Mouse (Mus musculus) kidney, embryonic 16.5 days (tissue): Measurements from ENCODE around the gene Osbpl10. TPM values are rescaled to one million over a fixed set of nuclear protein-coding genes. Genes with fewer than 3 reads are reported as not detected.

Source experiments
- ATAC-seq: fragments of 200-750 bp; cut with Nextera tagmentation; 2 replicates; pipeline ENCODE4 v1.8.0; 2017; ENCODE audit warnings: moderate TSS enrichment; ENCODE audit not compliant: low FRiP score, low TSS enrichment
- H3K27ac ChIP-seq: fragments of 300-500 bp; sonication (generic); 2 replicates; pipeline ENCODE4 v1.5.1; 2014; ENCODE audit warnings: low read length
- H3K27me3 ChIP-seq: fragments of 300-500 bp; sonication (generic); 2 replicates; pipeline ENCODE4 v1.6.1; 2014; ENCODE audit warnings: low read length, control low read depth, mixed read lengths; ENCODE audit not compliant: insufficient read depth
- H3K36me3 ChIP-seq: fragments of 300-500 bp; sonication (generic); 2 replicates; pipeline ENCODE4 v1.6.1; 2014; ENCODE audit warnings: low read length, control low read depth, mixed read lengths; ENCODE audit not compliant: insufficient read depth
- H3K4me1 ChIP-seq: fragments of 300-500 bp; sonication (generic); 2 replicates; pipeline ENCODE4 v1.6.1; 2014; ENCODE audit warnings: low read length, control low read depth, mixed read lengths; ENCODE audit not compliant: insufficient read depth
- H3K4me2 ChIP-seq: fragments of 300-500 bp; sonication (generic); replicated peaks from 2 replicates; pipeline ENCODE4 v1.6.1; 2014; ENCODE audit warnings: low read depth, low read length
- H3K4me3 ChIP-seq: fragments of 300-500 bp; sonication (generic); 2 replicates; pipeline ENCODE4 v1.5.1; 2014; ENCODE audit warnings: mild to moderate bottlenecking, low read length
- H3K9ac ChIP-seq: fragments of 300-500 bp; sonication (generic); replicated peaks from 2 replicates; pipeline ENCODE4 v1.6.1; 2014; ENCODE audit warnings: low read length
- H3K9me3 ChIP-seq: fragments of 300-500 bp; sonication (generic); 2 replicates; pipeline ENCODE4 v1.6.1; 2016; ENCODE audit warnings: low read length, control low read depth
- WGBS: fragments of 180-500 bp; shearing (Covaris S2); extraction: QIAGEN DNeasy Blood & Tissue Kit; methylation state at CpG from one replicate; pipeline ENCODE4 v1.1.7; 2014; 5-methylcytosine and 5-hydroxymethylcytosine counted together
- polyA plus RNA-seq: library from polyadenylated mRNA; unstranded; fragments of >200 nt; fragmentation: Nextera tagmentation; extraction: Ambion mirVana; gene quantifications from 2 replicates; pipeline ENCODE4 v1.2.1, GENCODE M21; 2015

Gene Osbpl10
- polyA plus RNA-seq, 1 experiment from 2014 or later: 2.8 TPM

- H3K4me2 ChIP-seq: no peak overlapping the region
- ATAC-seq: no peak
- H3K36me3 ChIP-seq: no peaks in the 10 kb centered on the region
- no peak overlapping the region for H3K9ac ChIP-seq
- H3K4me3 ChIP-seq: no peak overlapping the region
- H3K9me3 ChIP-seq: no peaks in the 10 kb centered on the region
- H3K4me1 ChIP-seq: peaks cover 12% of the 10 kb centered on the region
- no peaks in the 10 kb centered on the region for H3K27me3 ChIP-seq
- 66% methylated on average over 13 of the region's 13 CpGs for WGBS
- H3K27ac ChIP-seq: no peak overlapping the region
Measured at GRCm38 (mm10) chr9:115049981-115050720, 71.8 kb downstream of the Osbpl10 start.

- H3K4me1 ChIP-seq: peaks cover 9% of the 10 kb centered on the region
- no peak overlapping the region for H3K9ac ChIP-seq
- 54% methylated on average over 3 of the region's 3 CpGs for WGBS
- ATAC-seq: no peak
- no peaks in the 10 kb centered on the region for H3K27me3 ChIP-seq
- no peaks in the 10 kb centered on the region for H3K9me3 ChIP-seq
- H3K4me2 ChIP-seq: no peak overlapping the region
- no peaks in the 10 kb centered on the region for H3K36me3 ChIP-seq
- H3K4me3 ChIP-seq: no peak overlapping the region
- no peak overlapping the region for H3K27ac ChIP-seq
Measured at GRCm38 (mm10) chr9:115051976-115052375, 73.6 kb downstream of the Osbpl10 start.

- Histone ChIP-seq H3K4me3 (no peak overlapping the region), H3K27ac (no peak overlapping the region), H3K4me1 (peaks cover 5% of the 10 kb centered on the region; the same call in 1 of the 2 replicates), H3K36me3 (no peaks in the 10 kb centered on the region), H3K4me2 (no peak overlapping the region), H3K9ac (no peak overlapping the region), H3K27me3 (no peaks in the 10 kb centered on the region), H3K9me3 (no peaks in the 10 kb centered on the region)
- ATAC-seq: no peak
- 95% methylated on average over 14 of the region's 14 CpGs for WGBS
Measured at GRCm38 (mm10) chr9:115053779-115054178, 75.4 kb downstream of the Osbpl10 start.

- peaks cover 5% of the 10 kb centered on the region; the same call in 1 of the 2 replicates for H3K4me1 ChIP-seq
- no peak for ATAC-seq
- no peaks in the 10 kb centered on the region for H3K27me3 ChIP-seq
- no peak overlapping the region for H3K9ac ChIP-seq
- H3K9me3 ChIP-seq: no peaks in the 10 kb centered on the region
- no peaks in the 10 kb centered on the region for H3K36me3 ChIP-seq
- H3K27ac ChIP-seq: no peak overlapping the region
- no peak overlapping the region for H3K4me3 ChIP-seq
- WGBS: 89% methylated on average over 8 of the region's 8 CpGs
- no peak overlapping the region for H3K4me2 ChIP-seq
Measured at GRCm38 (mm10) chr9:115055041-115055830, 76.9 kb downstream of the Osbpl10 start.

GRCm38 (mm10) chr9:115058806-115059205 lies 80.4 kb downstream of the Osbpl10 start:
- 55% methylated on average over 5 of the region's 5 CpGs for WGBS
- no peak overlapping the region for H3K4me2 ChIP-seq
- no peak for ATAC-seq
- no peak overlapping the region for H3K9ac ChIP-seq
- no peaks in the 10 kb centered on the region for H3K27me3 ChIP-seq
- H3K9me3 ChIP-seq: no peaks in the 10 kb centered on the region
- no peak overlapping the region for H3K4me3 ChIP-seq
- no peaks in the 10 kb centered on the region for H3K36me3 ChIP-seq
- no peaks in the 10 kb centered on the region for H3K4me1 ChIP-seq
- H3K27ac ChIP-seq: no peak overlapping the region

GRCm38 (mm10) chr9:115064834-115065233 lies 86.5 kb downstream of the Osbpl10 start:
- 96% methylated on average over 1 of the region's 1 CpGs for WGBS
- no peak overlapping the region for H3K4me3 ChIP-seq
- H3K27ac ChIP-seq: no peak overlapping the region
- H3K9ac ChIP-seq: no peak overlapping the region
- H3K9me3 ChIP-seq: peaks cover 6% of the 10 kb centered on the region
- H3K36me3 ChIP-seq: peaks cover 5% of the 10 kb centered on the region; the same call in 1 of the 2 replicates
- no peaks in the 10 kb centered on the region for H3K27me3 ChIP-seq
- ATAC-seq: no peak
- H3K4me2 ChIP-seq: no peak overlapping the region
- no peaks in the 10 kb centered on the region for H3K4me1 ChIP-seq

- no peak for ATAC-seq
- Histone ChIP-seq H3K9me3 (peaks cover 6% of the 10 kb centered on the region), H3K27ac (no peak overlapping the region), H3K4me1 (no peaks in the 10 kb centered on the region), H3K36me3 (peaks cover 5% of the 10 kb centered on the region; the same call in 1 of the 2 replicates), H3K27me3 (no peaks in the 10 kb centered on the region), H3K4me3 (no peak overlapping the region), H3K4me2 (no peak overlapping the region), H3K9ac (no peak overlapping the region)
- WGBS: 70% methylated on average over 8 of the region's 9 CpGs
Measured at GRCm38 (mm10) chr9:115067071-115067470, 88.7 kb downstream of the Osbpl10 start.

GRCm38 (mm10) chr9:115075191-115075590 lies 96.8 kb downstream of the Osbpl10 start:
- Histone ChIP-seq H3K9ac (no peak overlapping the region), H3K4me2 (no peak overlapping the region), H3K9me3 (peaks cover 7% of the 10 kb centered on the region; the same call in 1 of the 2 replicates), H3K36me3 (0 out of 2 replicates have a peak, but pooled peaks cover 2% of the 10 kb centered on the region), H3K4me1 (no peaks in the 10 kb centered on the region), H3K27me3 (no peaks in the 10 kb centered on the region), H3K27ac (no peak overlapping the region), H3K4me3 (no peak overlapping the region)
- WGBS: 91% methylated on average over 4 of the region's 4 CpGs
- ATAC-seq: no peak

GRCm38 (mm10) chr9:115088295-115088993 lies 110.1 kb downstream of the Osbpl10 start:
- Histone ChIP-seq H3K27me3 (no peaks in the 10 kb centered on the region), H3K4me1 (no peaks in the 10 kb centered on the region; the same call in 1 of the 2 replicates), H3K4me3 (no peak overlapping the region), H3K27ac (no peak overlapping the region), H3K9me3 (peaks cover 4% of the 10 kb centered on the region; the same call in 1 of the 2 replicates), H3K4me2 (no peak overlapping the region), H3K36me3 (peaks cover 7% of the 10 kb centered on the region; the same call in 1 of the 2 replicates), H3K9ac (no peak overlapping the region)
- WGBS: 50% methylated on average over 17 of the region's 17 CpGs
- ATAC-seq: peak; percentile 97
